Mouse (Mus musculus) gastrocnemius, postnatal 25 days (tissue): ENCODE data around the gene Tom1. TPM values are rescaled to one million over a fixed set of nuclear protein-coding genes. Genes with fewer than 3 reads are reported as not detected.

Experiments
- DNase-seq: peaks from one replicate; pipeline ENCODE4 v3.0.0; 2022
- total RNA-seq, 2 experiments: library from RNA; stranded (reverse); gene quantifications; 1 replicate in 1 of 2; 2 replicates in 1 of 2; pipeline ENCODE4 v1.2.3; 2021

Tom1 gene
- total RNA-seq, 2 experiments from 2014 or later: 38.6 to 47.8 TPM

- DNase-seq: peak; percentile 72
Observed at GRCm38 (mm10) chr8:75088989-75089881, 55.7 kb downstream of the Tom1 start.

GRCm38 (mm10) chr8:75090781-75091365 is 57.4 kb downstream of the Tom1 start:
- no peak for DNase-seq

GRCm38 (mm10) chr8:75093399-75094156 is 60.1 kb downstream of the Tom1 start, which contains the start of gene Hmox1:
TSS of gene Hmox1 (plus strand) at chr8:75093621.
- peak; percentile 93 for DNase-seq

- no peak for DNase-seq
Observed at GRCm38 (mm10) chr8:75102956-75103355, 69.5 kb downstream of the Tom1 start.

- no peak for DNase-seq
Observed at GRCm38 (mm10) chr8:75103376-75103878, 69.9 kb downstream of the Tom1 start.

GRCm38 (mm10) chr8:75108527-75109235 is 75.2 kb downstream of the Tom1 start:
- DNase-seq: peak; percentile 67

GRCm38 (mm10) chr8:75109236-75109967 is 75.9 kb downstream of the Tom1 start, which contains the start of gene Mcm5:
TSS of gene Mcm5 (plus strand) at chr8:75109569.
- DNase-seq: peak; percentile 98

- DNase-seq: no peak
Observed at GRCm38 (mm10) chr8:75110093-75110492, 76.6 kb downstream of the Tom1 start.

- no peak for DNase-seq
Observed at GRCm38 (mm10) chr8:75118505-75118904, 85.0 kb downstream of the Tom1 start.

GRCm38 (mm10) chr8:75119287-75119686 is 85.8 kb downstream of the Tom1 start:
- no peak for DNase-seq

Other genes starting within 250 kb of the Tom1 start
- gene Isx, start 160.5 kb upstream of the Tom1 start, total RNA-seq: not detected
- gene Hmgxb4, start 40.3 kb upstream of the Tom1 start, total RNA-seq: 1 to 10 TPM; 7.2 to 8.6 TPM
- gene Hmox1, start 59.9 kb downstream of the Tom1 start, total RNA-seq: 1 to 10 TPM; 4.0 to 7.4 TPM
- gene Mcm5, start 75.9 kb downstream of the Tom1 start, total RNA-seq: 1 to 10 TPM; 1.2 to 2.2 TPM
- gene Rasd2, start 180.2 kb downstream of the Tom1 start, total RNA-seq: 1 to 10 TPM; 1.3 to 1.5 TPM